Mouse (Mus musculus) adrenal gland, postnatal 14 days (tissue): ENCODE measurements around the gene Tmtc2. TPM values are rescaled to one million over a fixed set of nuclear protein-coding genes. Genes with fewer than 3 reads are reported as not detected.

Experiments
- DNase-seq: peaks from one replicate; pipeline ENCODE4 v3.0.0; 2021; ENCODE audit warnings: mixed read lengths
- total RNA-seq: library from RNA; stranded (reverse); gene quantifications from 2 replicates; pipeline ENCODE4 v1.2.3, GENCODE M21; 2021

Gene Tmtc2
- total RNA-seq, 1 experiment from 2014 or later: 9.1 TPM

DNA sequence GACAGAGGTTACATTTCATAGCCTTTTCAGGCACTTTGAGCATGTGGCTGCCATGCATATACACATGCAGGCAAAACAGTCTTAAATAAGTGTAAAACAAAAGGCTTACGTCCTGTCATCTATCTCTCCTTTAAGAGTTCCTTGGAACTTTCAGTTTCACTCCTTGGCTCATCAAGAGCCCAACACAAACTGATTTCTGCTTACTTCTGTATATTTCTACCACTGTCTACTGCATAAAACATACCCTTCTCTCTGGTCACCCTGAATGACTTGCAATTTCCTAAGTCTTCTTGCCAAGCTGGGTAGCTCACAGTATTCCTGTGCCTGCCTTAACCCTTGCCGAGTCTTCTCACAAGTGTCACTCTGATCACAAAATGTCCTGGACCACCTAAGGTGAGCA, 26.2 kb downstream of the Tmtc2 start:
- no peak for DNase-seq

DNA sequence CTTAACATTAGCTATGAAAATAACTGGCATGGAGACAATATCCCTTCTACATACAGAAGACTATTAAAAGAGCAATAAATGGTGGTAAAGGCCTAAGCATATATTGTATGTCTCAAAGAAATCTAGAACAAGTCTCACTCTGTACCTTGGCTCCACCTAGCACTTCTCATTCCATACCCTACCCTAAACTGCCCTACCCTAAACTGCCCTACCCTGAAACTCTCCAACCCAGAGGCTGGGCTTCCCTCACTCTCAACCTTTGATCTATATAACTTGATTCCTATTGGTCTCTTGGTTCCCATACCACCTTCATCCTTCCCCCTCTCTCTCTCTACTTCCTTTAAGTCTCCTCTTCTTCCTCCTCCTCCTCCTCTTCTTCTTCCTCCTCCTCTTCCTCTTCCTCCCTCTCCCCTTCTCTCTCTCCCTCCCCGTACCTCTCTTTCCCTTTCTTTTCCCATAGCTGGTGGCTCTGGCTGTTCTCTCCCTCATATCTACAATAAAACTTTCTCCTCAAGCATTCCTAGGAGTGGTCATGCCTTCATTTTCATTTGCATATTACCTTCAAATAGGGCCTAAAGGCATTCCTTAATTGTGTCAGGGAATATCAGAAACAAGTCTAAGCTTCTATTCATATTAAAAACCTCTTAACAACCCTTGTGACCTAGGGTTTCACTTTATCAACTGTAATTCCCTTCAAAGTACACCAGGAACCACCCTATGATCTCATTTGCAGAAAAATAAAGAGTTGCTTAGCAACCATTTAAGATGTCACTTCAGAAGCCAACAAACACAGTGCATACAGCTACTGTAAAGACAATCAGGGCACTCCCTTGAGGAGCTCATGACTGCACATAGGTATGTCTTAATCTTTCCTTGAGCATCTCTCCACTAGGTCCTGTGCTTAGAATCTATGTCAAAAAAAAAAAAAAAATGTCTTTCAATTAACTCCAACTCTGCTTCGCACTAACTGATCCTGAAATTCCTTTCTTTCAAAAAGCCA, 29.9 kb downstream of the Tmtc2 start:
- DNase-seq: no peak

DNA sequence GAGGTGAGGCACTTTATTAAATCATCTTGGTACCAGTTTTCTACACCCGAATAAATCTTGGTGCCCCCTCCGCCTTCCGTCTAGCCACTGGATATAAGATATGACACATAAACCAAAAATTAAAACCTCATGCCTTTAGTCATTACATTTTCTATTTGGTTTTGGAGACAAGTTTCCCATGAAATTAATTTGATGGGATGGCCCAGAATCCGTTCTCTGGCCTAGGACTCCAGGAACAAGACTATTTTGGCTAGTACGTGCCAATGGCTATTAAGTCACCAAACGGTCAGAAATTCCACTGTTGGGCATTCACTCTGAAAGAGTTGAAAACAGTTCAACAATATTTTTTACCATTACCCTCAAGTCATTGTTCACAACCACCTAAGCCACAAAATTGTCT, 32.2 kb downstream of the Tmtc2 start:
- DNase-seq: no peak

DNA sequence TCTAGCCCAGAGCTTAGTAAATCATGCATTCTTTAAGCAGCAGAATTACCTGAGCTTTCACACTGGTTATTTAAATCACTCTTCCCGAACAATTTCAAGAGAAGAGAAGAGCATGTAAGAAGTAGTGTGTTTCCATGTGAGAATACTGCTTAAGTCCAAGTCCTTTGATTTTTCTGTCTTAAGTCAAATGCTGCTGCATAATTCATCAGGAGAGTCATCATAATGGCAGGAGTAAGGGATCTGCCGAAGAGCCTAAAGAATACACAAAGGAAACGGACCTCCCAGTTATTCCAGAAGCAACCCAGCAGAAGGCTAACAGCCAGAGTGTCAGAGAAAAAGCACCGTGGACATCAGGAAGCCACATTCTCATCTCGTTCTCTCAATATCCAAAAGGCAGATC, 34.6 kb downstream of the Tmtc2 start:
- DNase-seq: no peak

DNA sequence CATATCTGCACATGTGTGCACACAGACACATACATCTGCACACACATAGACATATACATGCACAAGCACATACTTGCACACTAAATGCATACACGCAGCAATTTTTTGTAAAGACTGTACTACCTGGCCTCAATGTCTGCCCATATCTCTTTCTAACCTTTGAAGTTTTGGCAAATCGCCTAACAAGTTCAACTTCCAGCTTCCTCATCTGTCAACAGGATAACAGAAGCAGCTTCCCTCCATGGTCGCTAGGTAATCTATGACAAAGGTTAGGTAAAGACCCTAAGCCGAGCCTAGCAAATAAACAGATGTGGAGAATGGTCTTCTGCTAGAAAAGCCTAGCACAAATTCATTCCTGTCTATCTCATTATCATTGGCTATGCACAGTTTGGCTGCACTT, 37.3 kb downstream of the Tmtc2 start:
- DNase-seq: no peak

DNA sequence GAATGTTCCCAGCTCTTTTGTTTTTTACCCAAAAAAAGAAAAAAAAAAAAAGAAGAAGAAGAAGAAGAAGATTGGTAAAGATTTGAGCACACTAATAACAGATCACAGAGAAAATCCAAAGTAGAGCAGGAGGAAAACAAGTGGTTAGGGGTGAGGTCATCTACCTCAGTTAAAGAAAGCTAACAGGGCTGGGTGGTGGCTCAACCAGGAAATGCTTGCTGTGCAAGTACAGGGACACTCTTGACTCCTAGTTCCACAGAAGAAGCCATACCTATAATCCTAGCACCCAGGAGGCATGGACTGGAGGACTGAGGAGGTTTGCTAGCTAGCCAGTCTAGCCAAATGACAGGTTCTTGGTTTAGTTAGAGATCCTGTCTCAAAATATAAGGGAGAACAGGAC, 38.4 kb downstream of the Tmtc2 start:
- DNase-seq: no peak

DNA sequence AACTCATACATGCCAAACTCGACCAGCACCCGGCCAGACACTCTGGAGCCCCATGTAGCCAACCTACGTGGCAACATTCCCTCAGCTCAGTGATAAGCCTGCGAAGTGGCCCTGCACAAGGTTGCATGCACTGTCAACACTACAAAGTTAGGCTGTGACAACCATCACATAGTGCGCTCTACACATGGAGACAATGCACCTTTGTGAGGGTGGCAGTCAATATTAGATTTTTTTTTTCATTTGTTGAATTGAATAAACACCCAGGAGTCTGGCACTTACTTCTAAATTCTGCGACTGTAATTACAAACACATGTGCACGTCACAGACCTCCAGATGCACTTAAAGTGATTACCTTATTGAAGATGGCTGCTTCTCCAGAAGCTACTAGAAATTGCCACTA, 41.5 kb downstream of the Tmtc2 start:
- DNase-seq: no peak

DNA sequence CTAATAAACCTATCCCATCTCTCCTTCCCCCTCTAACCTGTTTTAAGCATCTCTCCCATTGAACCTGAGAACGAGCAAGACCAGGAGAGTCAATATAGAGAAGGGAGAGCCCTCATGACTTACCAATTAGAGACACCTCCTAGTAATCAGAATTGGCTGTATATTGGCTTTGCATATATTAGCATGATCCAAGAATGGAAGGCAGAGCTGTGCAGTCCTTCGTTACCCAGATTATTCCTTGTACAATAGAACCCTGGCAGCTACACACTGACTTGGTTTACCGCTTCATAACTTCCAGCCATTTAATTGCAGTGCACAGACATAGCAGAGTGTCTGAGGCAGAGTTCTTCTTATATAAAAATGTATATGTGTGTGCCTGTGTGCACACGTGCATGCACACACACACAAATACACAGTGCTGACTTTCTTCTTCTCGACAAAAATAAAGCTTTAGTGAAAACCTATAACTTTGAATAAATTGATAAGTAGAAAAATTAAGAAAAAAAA, 42.2 kb downstream of the Tmtc2 start:
- DNase-seq: no peak

DNA sequence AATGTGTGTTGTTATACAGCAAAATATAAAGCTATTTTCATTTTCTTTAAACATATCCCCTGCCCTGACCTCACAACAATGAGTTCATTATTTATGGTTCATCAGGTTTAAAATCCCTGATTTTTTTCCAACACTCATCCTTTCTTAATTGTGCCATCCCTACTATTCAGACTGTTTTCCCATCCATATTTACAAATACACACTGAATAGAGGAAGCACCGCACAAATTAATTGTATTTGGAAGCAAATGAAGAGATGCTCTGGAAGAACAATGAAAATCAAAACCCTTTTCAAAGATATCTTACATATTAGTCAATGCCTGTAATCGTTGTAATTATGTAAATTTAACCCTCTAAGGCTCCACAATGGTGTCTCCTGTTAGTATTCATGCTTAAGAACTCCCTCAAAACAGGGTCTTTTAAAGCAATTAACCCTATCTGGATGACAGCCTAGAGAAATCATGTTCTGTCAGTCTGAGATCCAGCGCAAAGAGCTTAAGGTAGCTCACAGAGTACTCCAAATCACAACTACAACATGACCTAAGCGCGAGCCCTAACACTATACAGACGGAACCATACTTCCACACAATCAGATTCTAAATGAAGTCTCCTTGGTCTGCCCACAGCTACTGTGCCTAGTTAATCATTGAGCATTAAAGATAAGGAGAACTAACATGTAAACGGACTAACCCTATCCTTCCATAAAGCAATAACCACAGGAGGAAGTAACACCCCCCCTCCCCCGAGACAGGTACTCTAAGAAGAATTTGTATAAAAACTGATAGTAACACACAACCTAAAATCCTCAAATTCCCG, 43.0 kb downstream of the Tmtc2 start:
- no peak for DNase-seq

DNA sequence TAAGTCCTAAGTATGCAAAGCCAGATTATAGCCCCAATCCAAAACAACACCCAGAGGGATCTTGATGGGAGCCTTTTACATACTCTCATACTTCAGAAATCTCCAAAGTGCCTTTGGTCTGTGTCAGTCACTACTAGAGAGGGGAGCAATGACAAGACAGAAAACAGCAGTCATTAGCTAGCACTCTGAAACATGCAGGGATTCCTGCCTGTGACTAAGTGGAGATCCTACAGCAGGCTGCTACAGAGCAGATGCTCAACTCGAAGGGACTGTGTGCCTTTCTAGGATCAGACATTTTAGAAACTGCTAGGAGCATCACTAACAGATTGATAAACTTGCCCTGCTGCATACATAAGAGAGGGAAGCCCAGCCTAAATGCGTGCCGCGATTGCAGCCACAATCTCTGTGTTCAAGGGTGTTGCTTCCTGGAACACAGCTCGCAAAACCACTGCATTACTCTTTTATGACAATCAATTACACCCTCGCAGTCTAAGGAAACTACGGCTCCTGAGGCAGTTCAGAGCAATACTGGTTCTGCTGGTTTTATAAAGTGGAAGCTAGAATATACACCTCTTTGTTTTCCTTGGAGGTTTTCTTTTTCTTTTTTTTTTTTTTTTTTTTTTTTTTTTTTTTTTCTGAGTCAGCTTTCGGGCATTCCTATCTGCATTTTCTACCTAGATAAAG, 50.7 kb downstream of the Tmtc2 start:
- DNase-seq: no peak

DNA sequence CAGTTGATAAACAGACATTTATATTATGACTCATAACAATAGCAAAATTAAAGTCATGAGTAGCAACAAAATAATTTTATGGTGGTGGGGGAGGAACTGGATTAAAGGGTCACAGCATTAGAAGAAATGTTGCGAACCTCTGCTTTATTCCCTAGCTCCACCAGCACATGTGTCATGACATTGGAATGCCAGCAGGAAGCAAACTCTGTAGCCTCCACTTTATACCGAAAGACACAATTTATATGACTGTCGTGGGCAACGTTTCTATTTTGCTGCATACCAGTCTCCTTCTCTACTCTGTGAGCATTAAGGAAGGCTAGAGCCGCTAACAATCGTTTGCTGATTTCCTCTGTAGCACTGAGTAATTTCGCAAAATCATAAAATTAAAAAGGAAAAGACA, 51.8 kb downstream of the Tmtc2 start:
- DNase-seq: peak; percentile 9

DNA sequence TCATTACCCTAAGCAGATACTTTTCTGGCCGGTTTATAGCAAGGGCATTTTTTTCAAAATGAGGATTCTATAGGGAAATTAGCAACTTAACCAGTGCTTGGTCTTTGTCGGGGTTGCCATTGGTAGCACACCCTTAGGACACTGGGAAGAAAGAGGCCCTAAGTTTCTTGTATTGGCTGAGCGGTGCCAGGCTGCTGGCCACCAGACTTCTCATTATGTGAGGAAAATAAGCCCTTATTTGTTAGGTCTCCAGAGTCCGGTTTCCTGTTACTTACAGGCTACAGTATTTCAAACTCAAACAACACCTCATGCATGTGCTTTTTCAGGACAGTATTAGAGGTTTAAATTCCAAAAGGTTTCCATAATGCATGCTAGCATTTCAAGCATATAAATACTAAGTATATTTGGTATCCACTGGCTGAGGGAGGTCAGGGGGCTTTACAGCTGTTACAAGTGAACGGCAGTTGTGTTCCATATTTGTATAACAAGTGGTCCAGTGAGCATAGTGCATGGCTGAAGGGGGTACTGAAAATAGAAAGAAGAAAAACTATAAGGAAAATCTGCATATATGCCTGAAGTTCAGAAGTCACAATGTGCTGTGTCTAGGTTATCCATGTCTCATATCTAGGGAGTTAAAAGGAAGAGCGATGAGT, 55.0 kb downstream of the Tmtc2 start:
- no peak for DNase-seq

DNA sequence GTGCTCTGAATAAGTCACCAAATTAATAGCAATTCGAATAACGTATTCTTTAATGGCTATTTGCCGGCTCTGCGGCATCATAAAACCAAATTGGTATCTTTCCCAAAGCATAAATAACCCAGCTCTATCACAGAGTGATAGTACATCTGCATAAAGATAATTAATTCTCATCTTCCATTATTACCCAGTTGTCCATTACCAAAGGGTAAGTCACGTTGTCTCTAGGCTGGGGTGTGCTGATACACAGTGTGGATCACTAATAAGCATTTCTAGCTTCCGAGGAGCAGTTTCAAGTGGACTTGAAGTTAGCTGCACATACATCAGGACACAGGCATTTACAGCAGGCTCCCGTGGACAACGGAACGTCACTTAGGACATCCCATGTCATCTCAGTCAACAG, 56.1 kb downstream of the Tmtc2 start:
- DNase-seq: no peak

DNA sequence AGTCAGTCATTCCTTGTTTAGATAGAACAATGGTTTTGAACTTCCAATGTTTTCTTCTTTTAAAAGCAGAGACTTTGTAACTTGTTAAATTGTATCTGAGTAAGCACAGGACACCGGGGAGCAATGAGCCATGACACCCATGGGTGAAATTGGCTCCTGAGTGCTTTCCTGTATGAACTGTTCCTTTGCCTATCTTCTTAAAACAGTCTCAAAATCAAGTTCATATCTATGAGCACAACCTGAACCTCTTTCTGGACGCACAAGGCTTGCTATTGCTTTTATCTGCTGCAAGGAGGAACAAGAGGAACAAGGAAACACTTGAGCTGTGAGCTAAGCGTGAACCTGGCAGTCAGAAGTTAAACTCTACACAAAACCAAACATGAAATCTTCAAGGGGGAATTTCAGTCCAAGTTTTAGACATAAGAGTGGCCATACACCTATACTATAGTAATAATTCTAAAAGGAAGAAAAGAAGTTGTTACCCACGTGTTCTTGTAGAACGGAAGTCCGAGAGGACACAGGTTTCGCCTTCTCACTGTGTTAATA, 60.4 kb downstream of the Tmtc2 start:
- DNase-seq: no peak

DNA sequence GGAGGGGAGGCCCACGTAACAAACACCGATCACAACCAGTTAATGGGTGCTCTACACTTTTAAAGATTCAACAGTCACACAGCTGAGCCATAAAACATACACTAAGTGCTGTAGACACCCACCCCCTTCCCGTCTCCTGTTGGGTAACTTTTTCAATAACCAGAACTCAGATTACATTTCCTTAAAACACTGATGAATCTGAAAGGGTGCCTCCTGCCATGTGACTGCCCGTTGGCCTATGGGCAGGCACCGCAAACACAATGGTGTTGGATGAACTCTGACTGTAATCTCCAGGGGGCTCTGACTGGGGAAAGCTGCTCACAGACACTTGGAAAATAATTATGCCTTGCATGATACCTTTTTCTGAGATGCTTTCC, 64.4 kb downstream of the Tmtc2 start:
- DNase-seq: no peak

DNA sequence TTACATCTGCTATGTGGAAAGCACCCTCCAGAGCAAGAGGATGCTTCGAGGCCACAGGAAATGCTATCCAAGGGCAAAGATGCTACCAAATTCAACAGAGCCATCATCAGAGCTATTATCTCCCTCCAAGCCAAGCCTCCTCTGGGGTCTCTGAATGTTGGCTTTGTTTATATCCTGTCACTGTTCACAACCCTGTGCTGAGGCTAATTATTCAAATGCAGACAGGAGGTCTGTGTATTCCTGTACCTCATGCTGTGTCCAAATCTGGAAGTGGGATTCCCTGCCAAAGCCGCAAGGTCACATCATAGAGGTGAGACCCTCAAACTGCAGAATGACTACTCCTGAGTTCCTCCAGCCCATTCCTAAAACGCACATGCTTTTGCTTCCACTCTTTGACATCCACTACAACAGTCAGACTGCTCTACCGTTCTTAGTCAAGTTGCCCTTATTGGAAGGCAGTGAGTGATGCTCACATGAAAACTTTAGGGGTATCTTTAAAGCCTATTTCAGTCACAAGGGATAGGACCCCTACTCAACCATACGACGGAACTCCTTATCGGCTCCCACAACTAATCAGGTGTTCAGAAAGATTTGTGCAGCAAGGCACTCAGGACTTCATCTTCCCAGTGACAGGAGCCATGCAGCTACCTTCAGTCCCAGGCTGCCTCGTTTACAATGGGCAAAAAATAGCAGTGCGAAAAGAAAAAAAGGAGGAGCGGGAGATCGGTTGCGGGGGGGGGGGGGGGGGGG, 64.9 kb downstream of the Tmtc2 start:
- DNase-seq: no peak

DNA sequence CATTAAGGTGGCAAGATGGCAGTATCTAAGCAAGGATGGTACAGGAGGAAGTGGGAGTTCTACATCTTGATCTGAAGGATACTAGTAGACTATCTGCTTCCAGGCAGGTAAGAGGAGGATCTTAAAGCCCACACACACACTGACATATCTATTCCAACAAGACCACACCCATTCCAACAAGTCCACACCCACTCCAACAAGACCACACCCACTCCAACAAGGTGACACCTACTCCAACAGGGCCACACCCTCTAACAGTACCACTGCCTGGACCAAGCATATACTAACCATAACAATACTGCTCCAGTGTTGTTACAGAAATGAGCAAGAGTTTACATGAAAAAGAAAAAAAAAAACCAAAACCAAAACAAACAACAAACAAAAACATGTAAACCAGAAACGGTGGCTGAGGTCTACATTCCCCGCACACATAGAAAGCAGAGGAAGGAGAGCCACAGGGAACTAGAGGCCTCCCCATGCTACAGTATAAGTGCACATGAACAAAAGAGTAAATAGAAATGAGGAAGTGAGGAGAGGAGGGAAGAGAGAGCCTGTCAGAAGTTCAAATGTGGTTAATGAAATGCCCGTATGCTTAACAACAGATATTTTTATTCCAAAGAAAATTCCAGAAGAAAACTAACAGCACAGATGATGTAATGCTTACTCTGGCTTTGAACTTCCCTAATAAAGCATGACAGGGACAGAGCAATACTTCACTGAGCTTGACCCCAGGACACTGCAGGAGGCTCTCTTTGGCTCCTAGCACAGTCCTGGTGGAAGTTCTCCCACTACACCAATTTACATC, 66.1 kb downstream of the Tmtc2 start:
- no peak for DNase-seq

DNA sequence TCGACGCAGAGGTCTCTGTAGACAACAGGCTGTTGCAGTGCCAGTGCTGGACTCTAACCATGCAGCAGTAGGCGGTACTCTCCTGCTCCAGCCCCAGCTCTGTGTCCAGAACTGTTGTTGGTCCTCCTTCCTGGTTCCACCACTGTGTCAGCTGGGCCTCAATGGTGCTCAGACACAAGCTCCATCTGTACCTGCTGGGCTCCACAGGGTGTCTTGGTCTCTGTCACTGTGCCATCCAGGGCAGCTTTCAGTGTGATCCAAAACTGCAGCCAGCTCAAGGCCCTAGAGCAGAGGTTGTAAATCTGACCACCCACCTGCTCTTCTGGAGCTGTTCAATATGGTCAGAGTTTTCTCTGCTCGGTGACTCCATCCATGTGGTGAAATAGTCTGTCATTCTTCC, 68.2 kb downstream of the Tmtc2 start:
- DNase-seq: no peak

DNA sequence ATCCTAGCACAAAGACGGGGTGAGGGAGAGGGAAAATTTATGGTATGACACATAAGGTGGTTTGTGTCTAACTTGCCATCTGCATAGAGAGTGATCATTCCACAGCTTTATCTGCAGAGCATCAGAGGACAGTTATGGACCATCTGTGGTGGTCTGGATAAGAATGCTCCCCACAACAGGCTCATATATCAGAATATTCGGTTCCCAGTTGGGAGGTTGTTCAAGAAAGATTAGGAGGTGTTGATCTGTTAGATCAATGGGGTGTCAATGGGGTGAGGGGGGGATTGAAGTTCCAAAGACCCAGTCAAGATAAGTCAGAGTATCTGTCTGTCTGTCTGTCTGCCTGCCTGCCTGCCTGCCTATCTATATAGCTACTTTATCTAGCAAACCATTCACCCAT, 69.8 kb downstream of the Tmtc2 start:
- DNase-seq: no peak

DNA sequence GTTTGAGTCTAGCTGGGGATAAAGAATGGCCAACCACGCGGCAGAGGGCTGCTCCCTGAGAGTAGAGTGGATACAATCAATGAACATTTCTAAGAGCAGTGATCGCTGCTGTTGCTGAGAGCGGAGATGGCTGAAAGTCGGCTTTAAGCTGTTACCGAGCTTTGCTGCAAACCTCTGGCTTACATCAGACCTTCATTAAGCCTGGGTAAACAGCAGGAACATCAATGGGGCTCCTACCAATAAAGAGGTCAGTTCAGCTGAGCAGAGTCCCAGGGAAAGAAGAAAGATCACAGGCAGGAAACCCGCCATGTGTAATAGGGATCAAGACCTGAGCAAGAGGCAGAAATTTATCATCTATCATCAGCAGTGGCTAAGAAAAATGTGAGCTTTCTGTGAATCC, 72.5 kb downstream of the Tmtc2 start:
- DNase-seq: no peak
